Mouse (Mus musculus) neural tube, embryonic 15.5 days (tissue): ENCODE measurements at regions not wholly inside any gene's neighbourhood (a gene's known extent, or its start where the extent isn't known, plus 50 kb on each side); places are given as distances from the start of the nearest gene placed in this dataset.

Experiments
- ATAC-seq: fragments of 200-750 bp; cut with Nextera tagmentation; 2 replicates; pipeline ENCODE4 v1.8.0; 2017; ENCODE audit warnings: mild to moderate bottlenecking, moderate TSS enrichment, moderate library complexity; ENCODE audit not compliant: low FRiP score
- H3K27ac ChIP-seq: fragments of 300-500 bp; sonication (generic); replicated peaks from 2 replicates; pipeline ENCODE4 v1.5.1; 2015; ENCODE audit warnings: mild to moderate bottlenecking, inconsistent platforms
- H3K27me3 ChIP-seq: fragments of 300-500 bp; sonication (generic); replicated peaks from 2 replicates; pipeline ENCODE4 v1.6.1; 2015; ENCODE audit warnings: inconsistent platforms
- H3K36me3 ChIP-seq: fragments of 300-500 bp; sonication (generic); 2 replicates; pipeline ENCODE4 v1.6.1; 2015; ENCODE audit warnings: inconsistent platforms
- H3K4me1 ChIP-seq: fragments of 300-500 bp; sonication (generic); 2 replicates; pipeline ENCODE4 v1.6.1; 2015; ENCODE audit warnings: inconsistent platforms
- H3K4me2 ChIP-seq: fragments of 300-500 bp; sonication (generic); 2 replicates; pipeline ENCODE4 v1.6.1; 2015; ENCODE audit warnings: inconsistent platforms, mild to moderate bottlenecking, moderate library complexity
- H3K4me3 ChIP-seq: fragments of 300-500 bp; sonication (generic); replicated peaks from 2 replicates; pipeline ENCODE4 v1.5.1; 2015; ENCODE audit warnings: mild to moderate bottlenecking, inconsistent platforms
- H3K9ac ChIP-seq: fragments of 300-500 bp; sonication (generic); replicated peaks from 2 replicates; pipeline ENCODE4 v1.6.1; 2015; ENCODE audit warnings: mild to moderate bottlenecking, inconsistent platforms
- H3K9me3 ChIP-seq: fragments of 300-500 bp; sonication (generic); replicated peaks from 2 replicates; pipeline ENCODE4 v1.6.1; 2016; ENCODE audit warnings: inconsistent platforms
- WGBS: fragments of 180-500 bp; shearing (Covaris S2); methylation state at CpG from one replicate; pipeline ENCODE4 v1.1.7; 2015; ENCODE audit warnings: mixed read lengths; 5-methylcytosine and 5-hydroxymethylcytosine counted together
- microRNA-seq: library from miRNA; unstranded; fragments of <30 nt; microRNA quantifications from one replicate; pipeline ENCODE4, GENCODE M21; 2017

DNA sequence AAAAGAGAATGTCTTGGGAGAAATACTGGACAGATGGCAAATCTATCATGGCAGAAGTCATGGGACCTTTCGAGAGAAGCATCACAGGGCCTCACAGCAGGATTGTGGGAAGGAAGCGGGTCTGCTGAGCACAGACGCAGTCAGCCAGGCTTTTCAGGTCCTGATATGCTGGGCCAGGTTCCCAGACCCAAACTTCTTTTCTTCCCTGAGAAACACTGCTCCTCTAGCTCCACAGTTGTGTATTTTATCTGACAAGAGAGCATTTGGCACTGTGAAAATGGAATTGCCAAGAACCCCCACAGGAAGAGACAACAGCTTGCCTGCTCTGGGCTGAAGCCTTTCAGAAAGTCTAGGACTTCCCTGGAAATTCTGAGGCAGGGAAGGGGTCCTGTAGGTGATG is 73.4 kb upstream of the Topaz1 start:
- Histone ChIP-seq H3K27me3 (no peaks in the 10 kb centered on the region), H3K4me2 (no peak overlapping the region), H3K9me3 (no peaks in the 10 kb centered on the region), H3K36me3 (0 out of 2 replicates have a peak, but pooled peaks cover 3% of the 10 kb centered on the region), H3K27ac (0 out of 2 replicates have a peak overlapping the region, but pooled peaks have one; percentile 23), H3K9ac (no peak overlapping the region), H3K4me1 (peaks cover 19% of the 10 kb centered on the region), H3K4me3 (no peak overlapping the region)
- no peak for ATAC-seq
- WGBS: 25% methylated on average over 3 of the region's 3 CpGs

DNA sequence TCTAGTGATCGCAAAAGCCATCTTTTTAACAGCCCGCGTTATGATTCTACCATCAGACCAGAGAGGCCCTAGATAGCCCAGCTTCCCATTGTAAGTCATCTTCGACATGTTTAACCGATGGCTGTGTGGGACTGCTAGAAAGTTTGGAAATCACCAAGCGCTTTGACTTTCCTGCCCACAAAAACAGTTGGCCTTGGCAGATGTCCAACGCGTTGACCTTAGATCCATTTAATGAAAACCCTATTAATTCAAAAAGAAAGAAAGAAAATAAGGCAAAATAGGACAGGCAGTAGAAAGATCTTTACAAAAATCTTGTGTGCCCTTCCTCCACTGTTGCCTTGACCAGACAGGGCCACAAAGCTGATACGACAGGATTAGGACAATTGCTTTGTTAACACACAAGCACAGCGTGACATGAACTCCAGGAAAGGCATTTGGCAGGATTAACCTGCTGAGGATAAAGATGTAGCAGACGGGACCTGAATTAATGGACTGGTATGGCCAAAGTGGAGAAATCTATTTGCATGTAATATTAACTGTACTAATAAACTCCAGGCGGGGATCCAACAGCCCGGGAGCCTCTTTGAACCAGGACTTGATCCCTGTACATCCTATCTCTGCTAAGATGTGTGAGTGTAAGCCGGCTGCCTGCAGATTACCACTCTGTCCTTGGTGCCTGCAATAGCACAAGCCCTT is 69.0 kb upstream of the Topaz1 start:
- H3K27ac ChIP-seq: no peak overlapping the region
- 0 out of 2 replicates have a peak, but pooled peaks cover 11% of the 10 kb centered on the region for H3K36me3 ChIP-seq
- no peak overlapping the region for H3K4me2 ChIP-seq
- no peak for ATAC-seq
- H3K4me1 ChIP-seq: peaks cover 17% of the 10 kb centered on the region
- no peak overlapping the region for H3K9ac ChIP-seq
- H3K4me3 ChIP-seq: no peak overlapping the region
- no peaks in the 10 kb centered on the region for H3K27me3 ChIP-seq
- 57% methylated on average over 14 of the region's 14 CpGs for WGBS
- no peaks in the 10 kb centered on the region for H3K9me3 ChIP-seq

DNA sequence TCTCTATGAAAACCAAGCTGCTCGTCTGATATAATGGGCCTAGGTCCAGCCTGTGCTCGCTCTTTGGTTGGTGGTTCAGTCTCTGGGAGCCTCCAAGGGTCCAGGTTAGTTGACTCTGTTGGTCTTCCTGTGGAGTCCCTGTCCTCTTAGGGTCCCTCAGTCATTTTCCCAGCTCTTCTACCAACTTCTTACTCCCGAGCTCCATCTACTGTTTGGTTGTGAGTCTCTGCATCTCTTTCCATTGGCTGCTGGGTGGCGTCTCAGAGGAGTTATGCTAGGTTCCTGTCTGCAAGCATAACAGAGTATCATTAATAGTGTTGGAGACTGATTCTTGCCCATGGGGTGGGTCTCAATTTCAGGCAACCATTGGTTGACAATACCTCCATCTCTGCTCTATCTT is 60.0 kb upstream of the Topaz1 start:
- no peak overlapping the region for H3K4me3 ChIP-seq
- no peaks in the 10 kb centered on the region for H3K36me3 ChIP-seq
- no peaks in the 10 kb centered on the region for H3K9me3 ChIP-seq
- H3K27me3 ChIP-seq: no peaks in the 10 kb centered on the region
- WGBS: 26% methylated on average over 4 of the region's 4 CpGs
- no peak overlapping the region for H3K27ac ChIP-seq
- H3K9ac ChIP-seq: no peak overlapping the region
- no peaks in the 10 kb centered on the region for H3K4me1 ChIP-seq
- no peak for ATAC-seq
- no peak overlapping the region for H3K4me2 ChIP-seq

DNA sequence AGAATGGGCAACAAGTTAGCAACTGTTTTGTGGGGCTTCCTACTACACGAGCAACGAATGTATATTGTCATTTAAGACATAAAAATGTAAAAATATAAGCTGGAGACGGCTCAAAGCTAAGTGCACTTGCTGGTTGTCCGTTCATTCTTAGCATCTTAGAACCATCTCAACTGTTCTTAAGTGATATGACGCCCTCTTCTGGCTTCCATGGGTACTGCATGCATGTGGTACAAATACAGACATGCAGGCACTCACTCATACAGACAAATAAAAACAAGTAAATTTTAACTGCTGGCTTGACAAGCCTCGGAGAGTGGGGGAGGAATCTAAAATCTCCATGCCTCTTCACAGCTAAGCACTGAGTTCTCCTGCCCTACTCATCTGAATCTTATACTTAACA is 55.3 kb upstream of the Topaz1 start:
- H3K4me1 ChIP-seq: peaks cover 7% of the 10 kb centered on the region
- 74% methylated on average over 6 of the region's 6 CpGs for WGBS
- no peak overlapping the region for H3K4me3 ChIP-seq
- no peak overlapping the region for H3K9ac ChIP-seq
- no peaks in the 10 kb centered on the region for H3K36me3 ChIP-seq
- H3K9me3 ChIP-seq: no peaks in the 10 kb centered on the region
- no peak overlapping the region for H3K27ac ChIP-seq
- no peaks in the 10 kb centered on the region for H3K27me3 ChIP-seq
- ATAC-seq: no peak
- H3K4me2 ChIP-seq: no peak overlapping the region

DNA sequence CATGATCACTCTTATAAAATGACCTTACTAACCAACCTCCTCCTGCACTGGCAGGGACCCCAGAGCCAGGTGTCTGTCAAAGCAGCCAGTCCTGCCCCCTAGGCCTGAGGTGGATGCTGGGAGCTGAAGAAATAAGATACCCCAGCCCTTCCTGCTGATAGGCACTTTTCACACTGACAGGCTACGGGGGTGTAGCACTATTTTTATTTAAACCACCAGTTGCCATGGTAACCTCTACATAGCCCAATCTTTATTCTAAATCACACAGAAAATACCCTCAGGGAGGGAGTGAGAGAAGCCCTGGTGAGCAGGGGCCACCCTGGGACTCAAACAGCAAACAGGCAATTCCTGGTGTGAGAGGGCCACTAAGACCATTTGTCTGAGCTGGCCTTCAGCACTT is 51.4 kb upstream of the Topaz1 start:
- H3K4me3 ChIP-seq: no peak overlapping the region
- no peak overlapping the region for H3K4me2 ChIP-seq
- H3K9ac ChIP-seq: no peak overlapping the region
- no peaks in the 10 kb centered on the region for H3K27me3 ChIP-seq
- no peaks in the 10 kb centered on the region for H3K36me3 ChIP-seq
- no peak for ATAC-seq
- H3K9me3 ChIP-seq: no peaks in the 10 kb centered on the region
- H3K27ac ChIP-seq: no peak overlapping the region
- H3K4me1 ChIP-seq: peaks cover 7% of the 10 kb centered on the region
- WGBS: 8% methylated on average over 1 of the region's 1 CpGs

Small RNA genes in the stretch of these regions (microRNA-seq; reads per million reads assigned to microRNA genes)
- 973 reads per million, percentile 78 among the genes with 10 or more reads in this experiment for gene Mir138-1
